In genomic region chr5:98306528-98306927, GRCm38 (mm10) we compare ENCODE assay signal across 17 mouse cellular contexts. TPM values are rescaled to one million over a fixed set of nuclear protein-coding genes. Genes with fewer than 3 reads are reported as not detected.
DNase-seq lines count a peak whose midpoint lies in the region; ATAC-seq and TF ChIP-seq lines count a peak whose summit lies in the region.
"Had no signal": no experiment of that assay in that cellular context is flagged by ENCODE, and none has a peak within 500 bp of the region (broad histone marks: within the 10 kb centered on the region; RNA-seq: fewer than 3 reads in every experiment).

No protein-coding gene starts in this region.

- no peaks in the 10 kb centered on the region for H3K27me3 ChIP-seq in kidney, embryonic 16.5 days (ENCODE audit: insufficient read depth, low read length)
- no peaks in the 10 kb centered on the region for H3K27me3 ChIP-seq in midbrain, embryonic 14.5 days (ENCODE audit: control insufficient read depth, insufficient read depth, low read length)
- H3K27me3 ChIP-seq: limb, embryonic 15.5 days had no signal

- TF ChIP-seq POLR2A in brain, embryonic 14.5 days (IDR thresholded peaks at IDR 0.05; ENCODE audit: borderline replicate concordance, extremely low read depth, insufficient read depth, insufficient read length, poor library complexity, severe bottlenecking), result no peak

- H3K4me1 ChIP-seq in kidney, embryonic 16.5 days (ENCODE audit: insufficient read depth, low read length), result no peaks in the 10 kb centered on the region
- peaks cover 4% of the 10 kb centered on the region; the same call in 1 of the 2 replicates for H3K4me1 ChIP-seq in midbrain, embryonic 14.5 days (ENCODE audit: control insufficient read depth, insufficient read depth, low read length)
- H3K4me1 ChIP-seq: heart, embryonic 10.5 days; limb, embryonic 15.5 days had no signal

- ATAC-seq in kidney, embryonic 16.5 days (ENCODE audit: low FRiP score, low TSS enrichment), result peak; percentile 46; the same call in 1 of the 2 replicates
- ATAC-seq in midbrain, embryonic 14.5 days (ENCODE audit: low FRiP score, low TSS enrichment), result no peak

- no peak overlapping the region for H3K27ac ChIP-seq in kidney, embryonic 16.5 days (ENCODE audit: low read length)
- H3K27ac ChIP-seq in midbrain, embryonic 14.5 days (replicated peaks; ENCODE audit: low read depth, low read length), result no peak overlapping the region; the same call in 1 of the 2 replicates
- H3K27ac ChIP-seq: heart, embryonic 10.5 days; limb, embryonic 15.5 days; macrophage had no signal

- DNase-seq in embryo, embryonic 11 days, result peak; percentile 41
- DNase-seq in embryo, embryonic 9.5 days (ENCODE audit: extremely low spot score), result no peak
- no peak for DNase-seq in kidney, postnatal 36 days
- DNase-seq in brain, embryonic 14.5 days (ENCODE audit: low read depth), result peak; percentile 65
- DNase-seq in midbrain, embryonic 14.5 days, result peak; percentile 72
- DNase-seq in adrenal gland, postnatal 36 days, result no peak
- no peak for DNase-seq in left cerebral cortex, adult 18-20 months (ENCODE audit: low spot score in 2 of 2)
- DNase-seq: cerebellum, adult 11 months; cerebellum, postnatal 36 days; gastrocnemius, postnatal 25 days; lung, adult 18-20 months; thymus, postnatal 36 days had no signal

- no peaks in the 10 kb centered on the region for H3K36me3 ChIP-seq in kidney, embryonic 16.5 days (ENCODE audit: insufficient read depth, low read length)
- H3K36me3 ChIP-seq in midbrain, embryonic 14.5 days (ENCODE audit: control insufficient read depth, insufficient read depth, low read length), result no peaks in the 10 kb centered on the region
- H3K36me3 ChIP-seq: heart, embryonic 10.5 days; limb, embryonic 15.5 days had no signal

- H3K4me3 ChIP-seq in kidney, embryonic 16.5 days (ENCODE audit: low read length), result no peak overlapping the region
- no peak overlapping the region for H3K4me3 ChIP-seq in midbrain, embryonic 14.5 days (replicated peaks; ENCODE audit: low read depth, low read length)
- H3K4me3 ChIP-seq: heart, embryonic 10.5 days; limb, embryonic 15.5 days had no signal

- no peaks in the 10 kb centered on the region for H3K9me3 ChIP-seq in kidney, embryonic 16.5 days (ENCODE audit: low read length)
- H3K9me3 ChIP-seq in midbrain, embryonic 14.5 days (ENCODE audit: control insufficient read depth, low read length), result no peaks in the 10 kb centered on the region
- H3K9me3 ChIP-seq: heart, embryonic 10.5 days; limb, embryonic 15.5 days had no signal

- no peak for TF ChIP-seq CTCF in brain, embryonic 14.5 days (IDR thresholded peaks at IDR 0.05; ENCODE audit: borderline replicate concordance, extremely low read depth, insufficient read depth, insufficient read length)

- no peak overlapping the region for H3K9ac ChIP-seq in kidney, embryonic 16.5 days (replicated peaks; ENCODE audit: low read length)
- H3K9ac ChIP-seq in midbrain, embryonic 14.5 days (replicated peaks; ENCODE audit: low read length), result no peak overlapping the region
- H3K9ac ChIP-seq: limb, embryonic 15.5 days had no signal

- H3K4me2 ChIP-seq in kidney, embryonic 16.5 days (replicated peaks; ENCODE audit: low read depth, low read length), result no peak overlapping the region
- peak overlapping the region; percentile 5; the same call in 1 of the 2 replicates for H3K4me2 ChIP-seq in midbrain, embryonic 14.5 days (ENCODE audit: low read length)
- H3K4me2 ChIP-seq: limb, embryonic 15.5 days had no signal

- WGBS in kidney, embryonic 16.5 days, result 16% methylated on average over 9 of the region's 9 CpGs
- WGBS in midbrain, embryonic 14.5 days, result 30% methylated on average over 9 of the region's 9 CpGs

RNA-seq across cellular contexts. Expression of gene Cfap299, which starts 22.6 kb away (rescaled TPM):
- 0.48 and 0.56 TPM in 2 replicates for polyA plus RNA-seq in kidney, embryonic 16.5 days (2015; fragmentation: Nextera tagmentation; extraction: Ambion mirVana)
- polyA plus RNA-seq in brain, embryonic 14.5 days (2012; rRNA removed), result 0.16 and 0.82 TPM in 2 replicates
- 0.59 and 1.3 TPM in 2 replicates for polyA plus RNA-seq in midbrain, embryonic 14.5 days (2014; fragmentation: Nextera tagmentation; extraction: Ambion mirVana)
- total RNA-seq in adrenal gland, postnatal 36 days (2021), result not detected
- total RNA-seq in left cerebral cortex, adult 18-20 months (2021), result under 1 TPM in 1 of 2 experiments, not detected in 1; 0.40 TPM
- total RNA-seq: gastrocnemius, postnatal 25 days; heart, postnatal 25 days had no signal
- polyA plus RNA-seq: macrophage had no signal

RNA-seq across cellular contexts. Expression of gene Fgf5, which starts 52.5 kb away (rescaled TPM):
- 0.12 and 0.55 TPM in 2 replicates for polyA plus RNA-seq in kidney, embryonic 16.5 days (2015; fragmentation: Nextera tagmentation; extraction: Ambion mirVana)
- polyA plus RNA-seq in brain, embryonic 14.5 days (2012; rRNA removed), result 0.33 and 0.43 TPM in 2 replicates
- 1.1 and 1.4 TPM in 2 replicates for polyA plus RNA-seq in midbrain, embryonic 14.5 days (2014; fragmentation: Nextera tagmentation; extraction: Ambion mirVana)
- not detected for total RNA-seq in adrenal gland, postnatal 36 days (2021)
- total RNA-seq in left cerebral cortex, adult 18-20 months (2021), result 1 to 10 TPM; 3.9 to 4.8 TPM
- total RNA-seq: heart, postnatal 25 days had no signal
- polyA plus RNA-seq: macrophage had no signal

Comparison
In these comparisons a context has a peak if more than half of its experiments do, and no peak if none do; other contexts are left out.
1. DNase-seq: peak in embryo, embryonic 11 days (single experiment), brain, embryonic 14.5 days (single experiment) and midbrain, embryonic 14.5 days (single experiment); none in embryo, embryonic 9.5 days (single experiment), kidney, postnatal 36 days (0 of 2), adrenal gland, postnatal 36 days (0 of 2) and left cerebral cortex, adult 18-20 months (0 of 2).